Mouse (Mus musculus) olfactory bulb, adult 2 months (tissue): Measurements from ENCODE around the gene Gm10271.

Source experiments
- CTCF ChIP-seq: fragments of 200-500 bp; IDR thresholded peaks from 2 replicates; pipeline ENCODE4 v1.5.1; 2012; ENCODE audit warnings: low read depth, mild to moderate bottlenecking, low read length, moderate library complexity; ENCODE audit not compliant: insufficient read depth
- POLR2A ChIP-seq: fragments of 200-500 bp; IDR thresholded peaks from 2 replicates; pipeline ENCODE4 v1.6.1; 2012; ENCODE audit warnings: mild to moderate bottlenecking, low read depth, low read length, moderate library complexity; ENCODE audit not compliant: insufficient read depth

DNA sequence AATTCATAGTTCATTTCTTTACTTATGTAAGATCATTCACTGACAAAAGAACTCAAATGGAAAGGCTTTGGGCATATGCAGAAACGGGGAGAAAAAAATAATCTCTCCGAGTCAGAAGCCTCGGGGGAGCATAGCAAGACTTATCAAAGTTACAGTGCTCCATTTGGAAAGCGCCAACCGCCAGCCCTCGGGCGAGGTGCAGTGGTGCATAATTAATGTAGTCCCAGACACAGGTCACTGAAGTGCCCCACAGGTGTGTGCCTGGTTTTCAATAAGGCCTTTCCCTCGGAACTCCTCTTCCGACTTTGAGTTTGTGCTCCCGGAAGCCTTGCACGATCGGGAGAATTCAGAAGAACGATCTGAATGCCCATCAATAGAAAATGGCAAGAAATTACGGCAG lies 10.3 kb downstream of the Gm10271 start:
- TF ChIP-seq POLR2A (no peak), CTCF (no peak)
